9 mouse cellular contexts compared by ENCODE assay signal in the genomic region with DNA sequence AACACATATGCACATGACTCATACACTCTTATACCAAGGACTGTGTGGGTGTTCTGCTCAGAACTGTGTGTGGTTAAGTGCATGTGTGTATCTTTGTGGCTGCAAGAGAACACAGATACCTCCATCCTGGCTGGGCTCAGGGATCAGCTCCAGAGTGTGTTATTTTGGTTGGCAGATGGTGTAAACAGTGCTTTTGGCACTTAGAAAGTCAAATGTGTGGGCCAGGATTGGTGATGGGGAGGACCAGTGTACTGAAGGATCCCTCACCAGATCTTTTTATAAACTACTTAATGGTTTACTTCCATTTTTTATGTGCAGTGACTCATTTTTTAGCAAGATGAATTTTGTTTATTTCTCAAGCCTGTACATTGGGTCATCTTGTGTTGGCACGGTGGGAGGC. TPM values are rescaled to one million over a fixed set of nuclear protein-coding genes. Genes with fewer than 3 reads are reported as not detected.
"Had no signal": no experiment of that assay in that cellular context is flagged by ENCODE, and none has a peak within 500 bp of the region (broad histone marks: within the 10 kb centered on the region; RNA-seq: fewer than 3 reads in every experiment).

No protein-coding gene starts in this region.

- DNase-seq: kidney, postnatal 10 days; kidney, postnatal 4 days; lung, adult 2 months; lung, postnatal 10 days; right cerebral cortex, postnatal 14 days; thymus, postnatal 4 days had no signal

- ATAC-seq: midbrain, embryonic 16.5 days had no signal

RNA-seq across cellular contexts. Expression of a gene that starts 26.2 kb away (rescaled TPM):
- total RNA-seq: left cerebral cortex, adult 2 months; left cerebral cortex, postnatal 14 days had no signal
